Mouse (Mus musculus): ENCODE results near the gene Ccdc57. TPM values are rescaled to one million over a fixed set of nuclear protein-coding genes. Genes with fewer than 3 reads are reported as not detected.
A peak's percentile ranks its signal among the peaks of the same experiment; 100 is the strongest.

Gene Ccdc57
- polyA plus RNA-seq, 1 experiment from 2014 or later: 7.2 TPM

DNA sequence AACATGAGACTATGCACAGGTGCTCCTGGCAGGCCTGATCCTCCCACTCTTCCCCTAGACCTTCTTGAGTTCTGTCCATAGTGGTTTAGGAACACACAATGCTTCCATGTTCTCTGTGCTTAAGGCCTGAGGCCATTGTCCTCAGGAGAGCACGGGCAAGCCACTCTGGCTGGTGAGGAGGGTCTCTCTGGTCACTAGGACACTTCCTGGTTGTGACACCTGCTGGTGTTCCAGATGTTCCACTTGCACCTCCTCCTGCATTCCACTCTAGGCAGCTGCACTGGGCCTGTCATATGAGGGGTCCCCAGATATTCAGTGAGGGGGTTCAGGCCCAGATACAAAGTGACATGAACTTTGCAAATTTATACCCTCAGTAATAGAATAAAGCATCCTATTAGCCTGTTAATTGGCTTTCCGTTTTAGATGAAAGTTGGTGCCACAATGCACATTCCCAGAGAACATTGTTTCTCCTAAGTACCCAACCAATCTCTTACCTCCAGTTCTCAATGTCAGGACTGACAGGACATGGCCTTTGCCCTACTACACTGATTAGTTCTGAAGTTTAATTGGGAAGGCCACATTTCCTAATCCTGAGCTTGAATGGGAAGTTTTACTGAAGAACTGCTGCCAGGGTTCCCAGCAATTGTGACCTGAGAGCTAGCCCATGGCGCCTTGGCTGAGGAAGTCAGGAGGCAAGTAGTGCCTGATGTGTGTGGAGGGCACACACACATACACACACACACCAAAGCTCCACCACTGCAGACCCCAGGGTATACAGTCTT, 100.8 kb downstream of the Ccdc57 start:
- TF ChIP-seq CTCF (IDR thresholded peaks at IDR 0.05; ENCODE audit: low read depth): no peak
- Histone ChIP-seq H3K27ac (ENCODE audit: low read depth) (no peak overlapping the region), H3K9ac (no peak overlapping the region), H3K4me2 (no peak overlapping the region), H3K4me3 (ENCODE audit: low read depth, low read length) (no peak overlapping the region), H3K36me3 (ENCODE audit: insufficient read depth) (no peaks in the 10 kb centered on the region), H3K4me1 (ENCODE audit: insufficient read depth) (peaks cover 4% of the 10 kb centered on the region), H3K27me3 (ENCODE audit: insufficient read depth, low read length) (no peaks in the 10 kb centered on the region), H3K9me3 (ENCODE audit: low read depth, low read length) (no peaks in the 10 kb centered on the region)
- WGBS: 78% methylated on average over 3 of the region's 3 CpGs
- ATAC-seq (ENCODE audit: insufficient read depth) (no peak), DNase-seq (no peak)

- Histone ChIP-seq H3K4me2 (no peak overlapping the region), H3K4me3 (ENCODE audit: low read depth, low read length) (no peak overlapping the region), H3K9me3 (ENCODE audit: low read depth, low read length) (no peaks in the 10 kb centered on the region), H3K36me3 (ENCODE audit: insufficient read depth) (no peaks in the 10 kb centered on the region), H3K4me1 (ENCODE audit: insufficient read depth) (peaks cover 4% of the 10 kb centered on the region), H3K9ac (no peak overlapping the region), H3K27ac (ENCODE audit: low read depth) (no peak overlapping the region), H3K27me3 (ENCODE audit: insufficient read depth, low read length) (no peaks in the 10 kb centered on the region)
- ATAC-seq (ENCODE audit: insufficient read depth): no peak
- no peak for TF ChIP-seq CTCF (IDR thresholded peaks at IDR 0.05; ENCODE audit: low read depth)
- 82% methylated on average over 12 of the region's 12 CpGs for WGBS
- DNase-seq: no peak
Measured at GRCm38 (mm10) chr11:120830686-120831085, 102.0 kb downstream of the Ccdc57 start.

- H3K27ac ChIP-seq (ENCODE audit: low read depth): no peak overlapping the region
- 80% methylated on average over 10 of the region's 10 CpGs for WGBS
- no peaks in the 10 kb centered on the region for H3K36me3 ChIP-seq (ENCODE audit: insufficient read depth)
- no peak for TF ChIP-seq CTCF (IDR thresholded peaks at IDR 0.05; ENCODE audit: low read depth)
- no peak overlapping the region for H3K4me3 ChIP-seq (ENCODE audit: low read depth, low read length)
- no peak for DNase-seq
- H3K9me3 ChIP-seq (ENCODE audit: low read depth, low read length): no peaks in the 10 kb centered on the region
- no peaks in the 10 kb centered on the region for H3K27me3 ChIP-seq (ENCODE audit: insufficient read depth, low read length)
- H3K9ac ChIP-seq: no peak overlapping the region
- ATAC-seq (ENCODE audit: insufficient read depth): no peak
- H3K4me1 ChIP-seq (ENCODE audit: insufficient read depth): peaks cover 12% of the 10 kb centered on the region
- no peak overlapping the region for H3K4me2 ChIP-seq
Measured at GRCm38 (mm10) chr11:120829757-120830532, 102.7 kb downstream of the Ccdc57 start.

GRCm38 (mm10) chr11:120828416-120828815, 104.3 kb downstream of the Ccdc57 start:
- no peaks in the 10 kb centered on the region for H3K36me3 ChIP-seq (ENCODE audit: insufficient read depth)
- DNase-seq: no peak
- H3K9ac ChIP-seq: 0 out of 2 replicates have a peak overlapping the region, but pooled peaks have one; percentile 20
- WGBS: 65% methylated on average over 4 of the region's 4 CpGs
- no peak for ATAC-seq (ENCODE audit: insufficient read depth)
- H3K27me3 ChIP-seq (ENCODE audit: insufficient read depth, low read length): no peaks in the 10 kb centered on the region
- no peak overlapping the region for H3K27ac ChIP-seq (ENCODE audit: low read depth)
- H3K4me3 ChIP-seq (ENCODE audit: low read depth, low read length): no peak overlapping the region
- no peak overlapping the region for H3K4me2 ChIP-seq
- no peak for TF ChIP-seq CTCF (IDR thresholded peaks at IDR 0.05; ENCODE audit: low read depth)
- H3K9me3 ChIP-seq (ENCODE audit: low read depth, low read length): no peaks in the 10 kb centered on the region
- H3K4me1 ChIP-seq (ENCODE audit: insufficient read depth): peaks cover 9% of the 10 kb centered on the region

- Histone ChIP-seq H3K4me3 (ENCODE audit: low read depth, low read length) (no peak overlapping the region), H3K27me3 (ENCODE audit: insufficient read depth, low read length) (no peaks in the 10 kb centered on the region), H3K4me2 (no peak overlapping the region), H3K27ac (ENCODE audit: low read depth) (peak overlapping the region; percentile 97; the same call in 1 of the 2 replicates), H3K9me3 (ENCODE audit: low read depth, low read length) (no peaks in the 10 kb centered on the region), H3K4me1 (ENCODE audit: insufficient read depth) (peaks cover 19% of the 10 kb centered on the region), H3K36me3 (ENCODE audit: insufficient read depth) (peaks cover 14% of the 10 kb centered on the region), H3K9ac (no peak overlapping the region)
- no peak for ATAC-seq (ENCODE audit: insufficient read depth)
- TF ChIP-seq CTCF (IDR thresholded peaks at IDR 0.05; ENCODE audit: low read depth): no peak
- 78% methylated on average over 8 of the region's 8 CpGs for WGBS
- no peak for DNase-seq
Measured at GRCm38 (mm10) chr11:120826016-120826953, 106.4 kb downstream of the Ccdc57 start.

DNA sequence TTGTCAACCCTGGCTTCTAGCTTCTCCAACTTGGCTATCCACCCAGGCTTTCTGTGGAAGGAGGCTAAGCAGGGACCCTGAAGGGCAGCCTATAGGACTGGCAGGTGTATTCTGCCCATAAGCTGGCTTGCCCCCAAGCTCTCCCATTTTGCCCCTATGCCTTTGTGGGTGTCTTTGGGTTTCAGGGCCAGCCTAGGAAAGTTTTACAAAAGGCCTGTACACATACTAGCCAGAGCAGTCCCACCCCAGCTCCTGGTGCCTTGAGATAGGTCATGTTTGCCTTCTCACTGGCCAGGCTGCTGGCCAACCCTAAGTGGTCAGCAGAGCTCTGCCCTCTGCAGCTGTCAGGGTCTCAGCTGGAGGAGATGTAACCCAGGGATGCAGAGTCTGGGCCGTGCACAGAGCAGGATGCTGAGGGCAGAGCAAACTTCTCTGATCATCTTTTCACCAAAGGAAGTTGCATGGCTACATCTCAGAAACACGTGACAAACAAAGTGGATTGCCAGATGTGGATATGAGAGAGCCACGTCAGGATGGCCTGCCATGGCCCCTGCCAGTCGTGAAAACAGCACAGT, 107.3 kb downstream of the Ccdc57 start:
- peak overlapping the region; percentile 90 for H3K9ac ChIP-seq
- H3K4me2 ChIP-seq: peak overlapping the region; percentile 97
- peaks cover 19% of the 10 kb centered on the region for H3K4me1 ChIP-seq (ENCODE audit: insufficient read depth)
- H3K9me3 ChIP-seq (ENCODE audit: low read depth, low read length): no peaks in the 10 kb centered on the region
- H3K27ac ChIP-seq (ENCODE audit: low read depth): peak overlapping the region; percentile 97
- H3K36me3 ChIP-seq (ENCODE audit: insufficient read depth): peaks cover 23% of the 10 kb centered on the region
- H3K27me3 ChIP-seq (ENCODE audit: insufficient read depth, low read length): no peaks in the 10 kb centered on the region
- 35% methylated on average over 4 of the region's 4 CpGs for WGBS
- DNase-seq (no peak), ATAC-seq (ENCODE audit: insufficient read depth) (no peak)
- TF ChIP-seq CTCF (IDR thresholded peaks at IDR 0.05; ENCODE audit: low read depth): no peak
- peak overlapping the region; percentile 89 for H3K4me3 ChIP-seq (ENCODE audit: low read depth, low read length)
